Mouse (Mus musculus) cerebellum, adult 9-11 months (tissue): Measurements from ENCODE around the gene Tle4.

ENCODE experiments used
- DNase-seq: peaks from one replicate; pipeline ENCODE4 v3.0.0; 2022

Tle4 gene

GRCm38 (mm10) chr19:14590154-14590553 is 7.7 kb downstream of the Tle4 start:
- no peak for DNase-seq

DNA sequence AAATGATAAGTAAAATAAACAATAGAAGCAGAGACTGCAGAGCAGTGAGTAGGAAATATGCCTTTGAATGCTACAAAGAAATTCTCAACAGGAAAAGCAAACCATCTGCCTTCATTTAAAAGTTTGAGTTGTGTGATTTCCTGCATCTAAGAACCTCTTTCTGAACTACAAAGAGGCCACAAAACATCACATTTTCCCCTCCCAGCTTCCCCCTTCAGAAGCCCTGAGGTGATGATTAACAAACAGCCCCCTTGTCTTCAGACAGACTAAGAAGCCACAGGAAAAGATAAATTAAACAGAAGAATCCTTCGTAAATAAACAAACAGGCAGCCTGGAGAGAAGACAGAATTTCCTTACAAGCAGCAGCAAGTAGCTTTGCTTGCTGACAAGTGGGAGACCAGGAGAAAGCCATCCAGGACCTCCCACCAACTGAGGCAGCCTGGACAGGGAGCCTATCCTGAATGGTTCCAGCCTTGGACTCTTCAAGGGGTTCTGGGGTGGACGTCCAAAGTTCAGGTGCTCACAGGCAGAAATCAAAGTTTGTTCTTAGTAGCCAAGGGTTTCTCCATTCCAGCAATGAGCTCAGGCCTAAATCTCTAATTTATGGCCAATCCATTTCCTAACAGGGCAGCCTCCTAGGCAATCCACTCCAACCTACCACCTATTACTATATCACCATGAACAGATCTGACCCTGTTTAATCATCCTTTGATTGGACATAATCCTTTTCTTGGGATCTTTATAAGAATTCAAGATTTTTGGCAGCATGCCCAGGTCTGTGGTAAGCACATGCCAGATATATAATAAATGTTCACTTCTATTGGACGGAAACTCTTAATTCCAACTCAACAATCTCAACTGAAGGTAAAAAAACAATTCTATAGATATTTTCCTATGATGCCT is 9.4 kb downstream of the Tle4 start:
- no peak for DNase-seq

- DNase-seq = no peak
Measured at GRCm38 (mm10) chr19:14586171-14586570, 11.7 kb downstream of the Tle4 start.

GRCm38 (mm10) chr19:14585731-14586130 is 12.1 kb downstream of the Tle4 start:
- no peak for DNase-seq

- no peak for DNase-seq
Measured at GRCm38 (mm10) chr19:14585235-14585634, 12.6 kb downstream of the Tle4 start.

- no peak for DNase-seq
Measured at GRCm38 (mm10) chr19:14578698-14579097, 19.2 kb downstream of the Tle4 start.

DNA sequence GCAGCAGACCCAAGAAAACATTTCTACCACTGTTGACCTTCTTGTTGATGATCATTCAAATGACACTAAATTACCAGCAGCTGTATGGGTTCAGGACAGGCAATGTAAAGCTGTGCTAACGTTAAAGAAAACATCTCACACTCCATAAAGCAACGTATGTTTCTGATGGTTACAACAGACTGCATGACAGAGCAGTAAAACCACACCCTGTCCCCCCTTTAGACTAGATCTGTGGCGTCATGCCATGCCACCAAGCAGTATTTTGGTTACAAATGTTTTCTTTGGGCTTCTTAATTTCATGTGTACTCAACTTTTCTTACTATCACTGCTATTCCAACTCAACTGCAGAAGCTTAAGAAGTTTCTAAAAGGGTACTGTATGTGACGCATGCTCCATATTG is 19.8 kb downstream of the Tle4 start:
- DNase-seq = no peak

- no peak for DNase-seq
Measured at GRCm38 (mm10) chr19:14576311-14576710, 21.5 kb downstream of the Tle4 start.

DNA sequence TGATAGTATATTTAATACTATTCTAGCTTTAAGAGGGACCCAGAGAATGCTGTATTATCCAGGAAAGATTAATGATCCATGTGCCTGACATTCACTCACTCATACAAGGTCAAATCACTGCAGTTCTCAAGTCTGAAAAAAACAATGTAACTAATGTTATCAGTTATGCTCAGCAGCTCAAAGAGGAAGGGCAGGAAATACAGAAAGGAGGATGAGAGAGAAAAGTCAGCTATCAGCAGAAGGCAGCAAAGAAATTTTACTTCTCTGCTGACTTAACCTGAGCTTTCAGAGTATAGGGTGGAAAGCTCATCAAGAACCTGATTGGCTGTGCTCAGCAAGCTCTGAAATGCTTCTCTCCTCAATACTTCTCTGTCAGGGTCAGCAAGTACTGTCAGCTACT is 29.0 kb downstream of the Tle4 start:
- no peak for DNase-seq

DNA sequence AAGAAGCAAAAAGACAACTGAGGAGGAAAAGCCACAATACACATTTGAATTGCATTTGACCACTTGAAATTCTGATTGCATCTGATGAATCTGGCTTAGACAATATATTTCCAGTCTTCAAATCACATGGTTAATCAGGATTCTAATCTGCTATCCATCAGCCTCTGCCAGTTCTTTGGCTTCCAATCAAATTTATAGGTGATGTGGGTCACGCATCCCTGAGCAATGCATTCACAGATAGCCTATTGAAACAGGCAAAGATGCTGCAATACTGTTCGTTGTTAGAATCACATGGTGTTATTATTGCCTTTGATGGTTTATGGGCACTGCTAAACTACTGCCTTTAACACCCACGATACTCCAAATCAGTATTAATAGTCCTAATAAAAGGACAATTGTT is 30.8 kb downstream of the Tle4 start:
- DNase-seq = no peak

- DNase-seq = no peak
Measured at GRCm38 (mm10) chr19:14566564-14567021, 31.3 kb downstream of the Tle4 start.

- DNase-seq = no peak
Measured at GRCm38 (mm10) chr19:14565424-14566069, 32.3 kb downstream of the Tle4 start.

DNA sequence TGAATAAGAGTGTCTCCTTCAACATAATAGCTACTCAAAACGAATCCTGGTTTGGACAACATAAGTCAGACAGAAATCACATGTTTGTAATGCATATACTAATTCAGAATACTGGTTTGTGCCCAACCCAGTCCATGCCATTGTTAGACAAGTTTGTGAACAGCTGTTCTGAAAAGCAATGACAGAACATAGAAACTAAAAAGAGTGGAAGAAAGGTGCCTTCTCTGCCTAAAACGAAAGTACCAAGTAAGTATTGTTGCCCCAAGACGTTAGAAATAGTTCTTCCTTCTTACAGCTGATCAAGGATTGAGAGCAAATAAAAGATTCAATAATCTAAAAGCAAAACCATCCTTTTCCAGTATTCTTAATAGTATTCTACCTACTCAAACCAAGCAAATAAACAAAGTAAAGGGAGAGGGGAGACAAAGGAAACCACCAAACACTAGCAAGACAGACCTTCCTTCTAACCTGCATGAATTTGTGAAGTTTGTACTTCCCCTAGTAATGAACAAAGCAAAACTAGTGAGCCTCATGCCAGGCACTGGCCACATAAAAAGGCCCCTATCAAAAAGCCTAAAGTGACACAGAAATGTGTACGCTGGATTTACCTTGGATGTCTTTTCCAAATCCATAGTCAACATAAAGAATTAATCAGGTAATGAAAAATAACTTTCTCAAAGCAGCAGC is 34.4 kb downstream of the Tle4 start:
- no peak for DNase-seq

DNA sequence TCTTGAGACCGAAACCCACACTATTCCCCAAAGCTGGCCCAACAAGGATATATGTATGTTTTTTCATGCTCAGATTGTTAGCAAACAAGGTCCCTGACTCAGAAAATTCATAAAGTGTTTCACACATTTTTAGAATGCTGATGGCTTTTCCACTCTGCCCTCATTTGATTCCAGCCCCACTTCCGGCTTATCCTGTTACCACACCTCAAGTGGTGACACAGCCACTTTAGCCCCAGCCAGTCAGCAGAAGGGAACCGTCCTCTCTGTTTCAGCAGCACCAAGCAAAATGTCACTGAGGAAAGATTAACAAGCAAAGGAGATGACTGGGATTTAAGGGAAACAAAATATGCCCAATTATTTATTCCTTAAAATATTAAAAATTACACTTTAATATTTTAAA is 50.0 kb downstream of the Tle4 start:
- DNase-seq = no peak

DNA sequence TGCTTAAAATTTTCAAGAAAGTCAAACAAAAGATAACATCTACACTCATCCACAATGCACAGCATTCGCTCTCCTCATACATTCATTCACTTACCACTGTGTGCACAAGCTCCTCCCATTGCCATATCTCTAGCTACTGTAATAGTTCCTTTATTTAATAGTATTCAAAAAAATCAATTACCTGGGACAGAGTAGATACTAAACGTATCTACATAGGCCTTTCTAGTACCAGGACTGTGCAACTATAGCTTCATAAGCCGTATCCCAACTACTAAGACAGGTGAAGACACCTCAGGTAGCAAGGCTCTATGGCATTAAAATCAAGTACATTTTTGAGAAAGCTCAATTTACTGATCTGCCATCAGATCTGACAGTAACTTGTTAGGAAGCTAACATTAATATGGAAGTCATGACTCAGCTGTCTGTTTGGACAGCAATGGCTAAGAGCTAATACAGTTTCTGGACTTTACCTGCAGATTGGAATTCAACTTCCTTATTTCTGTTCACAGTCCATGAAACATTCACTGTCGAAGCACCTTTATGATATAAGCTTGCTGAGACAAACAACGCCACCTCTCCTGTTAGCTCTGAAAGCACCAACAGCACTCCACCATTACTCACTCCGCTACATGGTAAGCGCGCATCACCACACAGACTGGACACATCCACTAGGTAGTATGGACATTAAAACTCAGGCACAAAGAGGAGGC is 50.6 kb downstream of the Tle4 start:
- DNase-seq = no peak

DNA sequence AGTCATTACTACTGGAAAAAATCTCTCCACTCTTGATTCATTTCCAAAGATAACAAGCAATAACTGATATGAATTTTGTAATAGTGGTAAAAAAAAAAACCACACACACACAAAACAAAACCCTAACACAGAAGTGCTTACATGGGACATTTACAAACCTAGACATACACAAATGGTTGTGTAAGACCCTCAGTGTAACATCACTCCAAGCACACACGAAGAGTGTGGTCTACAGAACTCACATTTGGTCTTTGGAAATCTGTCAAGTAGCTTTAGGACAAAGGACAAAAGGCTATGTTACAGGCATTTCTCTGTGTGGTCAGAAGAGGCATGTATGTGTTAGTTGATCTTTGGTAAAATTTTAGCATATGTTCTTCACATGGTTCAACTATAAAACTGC is 52.4 kb downstream of the Tle4 start:
- no peak for DNase-seq

DNA sequence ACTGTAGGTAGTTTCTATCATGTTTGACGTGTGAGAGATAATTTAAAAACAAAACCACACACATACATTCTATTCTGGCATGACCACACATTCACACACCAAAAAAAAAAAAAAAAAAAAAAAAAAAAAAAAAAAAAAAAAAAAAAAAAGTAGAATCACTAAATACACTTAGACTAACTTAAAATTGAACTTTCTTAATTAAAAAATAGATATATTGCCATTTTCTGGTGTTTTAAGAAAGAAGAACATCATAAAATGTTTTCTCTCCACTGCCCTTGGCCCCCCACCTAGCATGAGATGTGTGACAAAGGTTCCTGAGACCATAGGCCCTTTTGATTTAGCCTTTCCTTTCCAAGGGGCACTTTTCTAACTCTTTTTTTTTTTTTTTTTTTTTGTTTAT is 54.5 kb downstream of the Tle4 start:
- DNase-seq = no peak

GRCm38 (mm10) chr19:14540678-14541077 is 57.2 kb downstream of the Tle4 start:
- DNase-seq = no peak

DNA sequence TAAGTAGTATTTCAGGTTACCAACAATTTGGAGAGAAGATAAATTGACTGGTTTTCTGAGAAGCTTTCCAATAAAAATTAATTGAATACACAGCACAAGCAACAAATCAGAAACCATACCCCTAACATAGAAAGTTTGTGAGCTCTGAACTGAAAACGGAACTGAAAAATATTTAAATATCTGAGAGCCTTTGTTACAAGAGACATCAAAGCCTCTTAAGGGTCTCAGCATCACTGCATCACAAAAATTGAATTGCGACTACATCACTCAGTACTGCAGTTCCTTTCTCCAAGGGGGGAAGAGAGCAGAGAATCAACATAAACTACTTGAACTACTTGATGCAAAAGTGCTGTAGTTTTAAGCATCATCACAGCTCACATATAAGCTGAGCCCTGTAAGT is 61.2 kb downstream of the Tle4 start:
- no peak for DNase-seq

GRCm38 (mm10) chr19:14534447-14534846 is 63.4 kb downstream of the Tle4 start:
- DNase-seq = no peak

DNA sequence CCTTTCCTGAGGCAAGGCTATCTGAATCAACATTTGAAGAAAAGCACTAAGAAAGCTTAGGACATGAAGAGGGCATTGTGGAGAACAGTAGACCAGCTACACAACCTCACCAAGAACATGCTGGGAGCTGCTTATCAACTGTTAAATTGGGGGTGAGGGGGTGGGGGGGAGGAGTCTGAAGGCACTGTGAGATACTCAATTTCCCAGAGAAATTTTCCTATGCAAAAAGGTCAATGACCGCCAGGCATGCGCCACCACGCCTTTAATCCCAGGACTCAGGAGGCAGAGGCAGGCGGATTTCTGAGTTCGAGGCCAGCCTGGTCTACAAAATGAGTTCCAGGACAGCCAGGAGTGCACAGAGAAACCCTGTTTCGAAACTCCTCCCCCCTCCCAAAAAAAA is 65.0 kb downstream of the Tle4 start:
- DNase-seq = no peak

DNA sequence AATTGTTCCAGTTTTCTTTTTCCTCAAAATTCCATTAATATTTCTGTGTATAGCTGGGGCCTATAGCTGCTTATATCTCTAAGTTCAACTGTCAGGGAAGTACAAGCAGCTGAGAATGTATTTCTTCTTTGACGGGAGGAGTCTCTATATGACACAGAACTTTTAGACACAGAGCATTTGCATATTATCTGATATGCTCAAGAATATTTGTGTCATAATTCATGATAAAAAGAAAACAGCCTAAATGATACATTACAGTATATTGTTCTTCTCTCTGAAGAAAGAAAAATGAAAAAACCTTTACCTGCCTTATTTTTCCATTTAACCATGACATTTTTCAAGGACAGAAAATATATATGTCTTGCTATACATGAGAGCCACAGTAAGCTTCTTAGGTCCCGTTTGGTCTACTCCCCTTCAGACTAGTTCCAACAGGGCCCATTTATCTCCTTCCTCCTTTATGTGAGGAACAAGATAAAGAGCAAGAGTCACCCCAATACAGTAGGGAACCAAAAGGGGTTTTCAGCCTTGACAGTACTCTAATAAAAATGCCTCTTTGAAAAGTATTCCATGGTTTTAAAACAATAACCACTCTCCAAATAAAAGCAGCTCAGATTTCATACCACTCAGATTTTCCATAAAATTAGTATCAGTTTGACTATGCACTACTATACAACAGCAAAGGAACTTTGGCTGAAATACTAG is 77.6 kb downstream of the Tle4 start:
- DNase-seq = no peak
